Comparison of ENCODE assay signal across 18 mouse cellular contexts in the genomic region with DNA sequence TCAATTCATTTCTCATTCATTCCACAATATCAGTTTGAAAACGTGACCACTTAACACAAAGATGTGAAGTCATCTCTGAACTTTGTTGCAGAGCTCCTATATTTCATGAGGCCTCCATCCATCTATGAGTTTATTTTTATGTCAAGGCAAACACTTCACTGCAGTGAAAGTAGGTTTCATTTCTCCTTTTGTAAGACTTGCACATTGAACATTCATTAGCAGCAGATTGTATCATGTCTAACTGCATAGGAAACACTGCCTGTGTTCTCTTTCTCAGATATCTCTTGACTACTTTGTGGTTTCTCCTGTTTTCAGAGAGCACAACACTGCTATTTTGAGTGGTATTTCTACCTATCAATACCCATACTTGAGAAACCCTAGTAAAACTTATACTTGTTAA.
"Had no signal": no experiment of that assay in that cellular context is flagged by ENCODE, and none has a peak within 500 bp of the region (broad histone marks: within the 10 kb centered on the region; RNA-seq: fewer than 3 reads in every experiment).

No protein-coding gene starts in this region.

- H3K4me2 ChIP-seq: lung, embryonic 15.5 days; midbrain, embryonic 11.5 days; midbrain, embryonic 13.5 days; midbrain, embryonic 15.5 days; neural tube, embryonic 12.5 days; stomach, embryonic 15.5 days had no signal

- H3K9ac ChIP-seq: liver, postnatal 0 days; lung, embryonic 15.5 days; midbrain, embryonic 13.5 days; midbrain, embryonic 15.5 days; neural tube, embryonic 12.5 days; stomach, embryonic 15.5 days had no signal

- ATAC-seq: liver, postnatal 0 days; lung, postnatal 0 days; midbrain, embryonic 13.5 days; midbrain, embryonic 15.5 days had no signal

- H3K36me3 ChIP-seq: lung, embryonic 15.5 days; midbrain, embryonic 13.5 days; midbrain, embryonic 15.5 days; neural tube, embryonic 12.5 days; stomach, embryonic 15.5 days had no signal

- H3K27ac ChIP-seq: lung, embryonic 15.5 days; macrophage; midbrain, embryonic 13.5 days; midbrain, embryonic 15.5 days; neural tube, embryonic 12.5 days; stomach, embryonic 15.5 days; stomach, postnatal 0 days had no signal

- H3K27me3 ChIP-seq: lung, embryonic 15.5 days; megakaryocyte, embryonic 14.5 days; midbrain, embryonic 13.5 days; midbrain, embryonic 15.5 days; neural tube, embryonic 12.5 days; stomach, embryonic 15.5 days had no signal

- H3K9me3 ChIP-seq: lung, embryonic 15.5 days; megakaryocyte, embryonic 14.5 days; midbrain, embryonic 13.5 days; midbrain, embryonic 15.5 days; neural tube, embryonic 12.5 days; stomach, embryonic 15.5 days had no signal

- H3K4me1 ChIP-seq: lung, embryonic 15.5 days; midbrain, embryonic 13.5 days; midbrain, embryonic 15.5 days; neural tube, embryonic 12.5 days; stomach, embryonic 15.5 days had no signal

- H3K4me3 ChIP-seq: lung, embryonic 15.5 days; megakaryocyte, embryonic 14.5 days; midbrain, embryonic 13.5 days; midbrain, embryonic 15.5 days; neural tube, embryonic 12.5 days; stomach, embryonic 15.5 days had no signal

- DNase-seq: liver, postnatal 0 days; lung, adult 2 months; lung, postnatal 14 days; lung, postnatal 36 days; right cerebral cortex, postnatal 14 days; thymus, adult 2 months; thymus, postnatal 25 days; thymus, postnatal 4 days had no signal
